Mouse (Mus musculus): Measurements from ENCODE around the gene Thoc6.

DNA sequence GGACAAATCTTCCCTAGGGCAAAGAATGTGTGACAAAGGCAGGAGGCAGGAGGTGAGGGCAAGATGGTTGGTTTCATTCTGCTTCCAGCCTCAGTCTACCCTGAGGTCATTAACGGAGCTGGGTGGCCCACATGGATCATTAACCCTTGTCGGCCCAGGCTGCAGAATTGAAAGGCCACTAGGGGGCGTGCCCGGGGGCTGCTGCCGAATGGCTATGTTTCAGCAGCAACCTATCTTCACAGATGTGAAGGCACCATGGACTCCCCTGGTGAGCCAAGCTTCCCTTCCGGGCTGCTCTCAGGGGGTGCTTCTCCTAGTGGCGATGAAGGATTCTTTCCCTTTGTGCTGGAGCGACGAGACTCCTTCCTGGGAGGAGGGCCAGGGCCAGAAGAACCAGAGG is 12.2 kb downstream of the Thoc6 start:
- TF ChIP-seq CTCF (IDR thresholded peaks at IDR 0.05; ENCODE audit: control insufficient read depth, insufficient read depth, insufficient read length) (peak; percentile 20), USF1 (IDR thresholded peaks at IDR 0.05; ENCODE audit: low read depth) (no peak), MAX (IDR thresholded peaks at IDR 0.05) (no peak), MYOD1 (IDR thresholded peaks at IDR 0.05; ENCODE audit: control insufficient read depth, insufficient read length, low read depth) (no peak), FOSL1 (IDR thresholded peaks at IDR 0.05; ENCODE audit: insufficient read depth, low read length, poor library complexity, severe bottlenecking) (no peak), MYOG (IDR thresholded peaks at IDR 0.05; ENCODE audit: control insufficient read depth, extremely low read depth, insufficient read length) (no peak), CEBPB (IDR thresholded peaks at IDR 0.05; ENCODE audit: low read depth) (no peak)
